Mouse (Mus musculus): Measurements from ENCODE around the gene Emx2.

The Emx2 gene

DNA sequence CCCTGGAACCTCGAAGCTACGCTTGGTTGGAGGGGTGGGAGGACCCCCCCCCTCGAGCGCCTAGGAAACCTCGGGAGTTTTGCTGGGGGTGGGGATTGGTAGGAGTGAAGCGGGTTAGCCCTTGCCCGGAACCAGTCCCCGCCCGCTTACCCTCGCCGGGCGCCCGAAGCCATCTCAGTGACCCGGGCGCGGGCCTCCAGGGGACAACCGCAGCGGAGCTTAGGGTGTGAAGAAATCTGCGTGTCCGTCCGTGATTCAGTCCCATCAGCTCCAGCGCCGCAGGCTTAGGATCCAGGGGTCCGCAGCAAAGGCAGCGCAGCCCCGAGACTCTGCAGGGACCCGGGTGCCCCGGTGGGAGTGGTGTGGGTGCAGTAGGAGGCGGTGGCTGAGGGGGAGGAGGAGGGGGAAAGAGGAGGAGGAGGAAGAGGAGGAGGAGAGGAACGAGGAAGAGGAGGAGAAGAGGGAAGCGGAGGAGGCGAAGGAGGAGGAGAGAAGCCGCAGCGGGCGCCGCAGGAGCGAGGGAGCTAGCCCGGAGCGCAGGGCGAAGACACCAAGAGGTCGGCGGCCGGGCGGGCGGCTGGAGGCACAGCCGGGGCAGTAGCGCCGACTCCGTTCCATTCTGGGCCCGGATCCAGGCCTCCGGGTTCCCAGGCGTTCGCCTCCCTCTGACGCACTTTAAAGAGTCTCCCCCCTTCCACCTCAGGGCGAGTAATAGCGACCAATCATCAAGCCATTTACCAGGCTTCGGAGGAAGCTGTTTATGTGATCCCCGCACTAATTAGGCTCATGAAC, at the start of gene Emx2:
TSS of gene Emx2 (plus strand) at position 422 of the 792 bp plus-strand sequence.
- DNase-seq = peak; percentile 75

- no peak for DNase-seq
Measured at GRCm38 (mm10) chr19:59414128-59414527, 44.0 kb upstream of the Emx2 start.

DNA sequence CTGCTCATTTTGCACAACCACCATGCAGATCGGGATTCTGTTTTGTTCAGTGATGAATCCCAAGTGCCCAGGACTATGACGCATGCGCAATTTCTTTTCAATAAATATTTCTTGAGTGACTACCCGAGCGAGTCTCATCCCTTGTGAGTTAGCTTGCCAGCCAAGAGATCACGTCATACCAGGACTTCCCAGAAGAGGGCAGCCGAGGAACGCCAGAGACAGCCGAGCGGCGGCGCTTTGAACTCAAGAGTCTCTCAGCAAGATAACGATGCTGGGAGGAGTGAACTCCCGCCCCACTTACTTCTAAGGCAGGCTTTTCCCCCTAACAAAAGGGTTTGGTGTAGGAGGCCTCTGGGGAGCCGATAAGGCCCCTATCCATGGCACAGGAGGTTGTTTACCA, 40.1 kb upstream of the Emx2 start:
- DNase-seq = peak; percentile 92

DNA sequence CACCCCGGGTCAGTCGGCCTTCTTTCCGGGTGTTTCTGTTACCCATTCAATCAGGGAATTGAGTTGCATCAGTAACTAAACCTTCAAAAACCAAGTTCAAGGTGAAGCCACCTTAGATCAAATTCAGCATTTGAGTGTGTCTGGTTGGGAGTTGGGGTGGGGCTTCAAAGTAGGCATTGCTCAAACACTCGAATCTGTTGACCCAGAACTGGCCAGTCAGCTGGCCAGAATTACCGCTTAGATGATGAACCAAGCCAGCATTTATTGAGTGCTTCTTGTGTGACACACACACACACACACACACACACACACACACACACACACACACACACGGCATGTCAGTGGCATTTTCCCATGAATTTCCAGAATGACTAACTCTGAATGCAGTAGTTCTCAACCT, 39.5 kb upstream of the Emx2 start:
- DNase-seq = no peak

DNA sequence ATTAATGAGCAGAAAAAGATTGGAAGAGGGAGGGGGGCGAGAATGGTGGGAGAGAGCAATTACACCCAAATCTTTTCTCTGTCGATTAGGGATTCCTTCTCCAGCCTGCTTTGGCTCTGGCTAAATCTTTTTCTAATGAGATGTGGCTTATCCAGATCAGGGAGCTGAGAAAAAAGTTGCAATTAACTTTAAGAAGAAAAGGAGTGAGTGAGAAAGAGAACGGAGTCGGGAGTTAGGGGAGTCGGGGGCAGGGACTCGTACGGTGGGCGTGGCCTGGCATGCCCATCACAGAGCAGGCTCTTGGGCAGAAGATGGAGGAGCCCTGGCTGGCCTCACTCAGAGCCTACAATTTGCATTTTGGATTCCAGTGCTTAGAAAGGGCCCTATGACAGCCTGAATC, 35.8 kb upstream of the Emx2 start:
- no peak for DNase-seq

GRCm38 (mm10) chr19:59423685-59424084, 34.5 kb upstream of the Emx2 start:
- no peak for DNase-seq

GRCm38 (mm10) chr19:59424975-59425374, 33.2 kb upstream of the Emx2 start:
- no peak for DNase-seq

DNA sequence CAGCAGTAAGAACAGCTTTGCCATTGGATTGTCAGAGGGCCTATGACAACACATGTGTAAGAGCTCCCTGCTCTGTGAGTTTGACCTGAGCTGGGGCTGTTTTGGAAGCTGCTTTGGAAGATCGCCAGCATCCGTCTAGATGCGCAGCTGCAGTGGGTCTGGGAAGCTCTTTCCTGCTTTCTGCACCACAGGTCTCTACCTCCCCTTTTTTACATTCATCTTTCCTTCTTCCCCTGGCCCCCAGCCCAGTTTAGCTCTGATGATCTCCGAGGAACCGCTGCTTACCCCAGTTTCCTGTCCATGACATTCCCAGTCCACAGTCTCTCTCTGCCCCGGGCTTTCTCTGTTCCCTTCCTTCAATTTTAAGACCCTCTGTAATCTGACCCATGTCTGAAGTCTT, 25.9 kb upstream of the Emx2 start:
- DNase-seq = peak; percentile 13

- DNase-seq = no peak
Measured at GRCm38 (mm10) chr19:59450561-59451135, 7.5 kb upstream of the Emx2 start.

GRCm38 (mm10) chr19:59451441-59451951, 6.7 kb upstream of the Emx2 start:
- no peak for DNase-seq

GRCm38 (mm10) chr19:59452321-59452720, 5.9 kb upstream of the Emx2 start:
- DNase-seq = no peak

DNA sequence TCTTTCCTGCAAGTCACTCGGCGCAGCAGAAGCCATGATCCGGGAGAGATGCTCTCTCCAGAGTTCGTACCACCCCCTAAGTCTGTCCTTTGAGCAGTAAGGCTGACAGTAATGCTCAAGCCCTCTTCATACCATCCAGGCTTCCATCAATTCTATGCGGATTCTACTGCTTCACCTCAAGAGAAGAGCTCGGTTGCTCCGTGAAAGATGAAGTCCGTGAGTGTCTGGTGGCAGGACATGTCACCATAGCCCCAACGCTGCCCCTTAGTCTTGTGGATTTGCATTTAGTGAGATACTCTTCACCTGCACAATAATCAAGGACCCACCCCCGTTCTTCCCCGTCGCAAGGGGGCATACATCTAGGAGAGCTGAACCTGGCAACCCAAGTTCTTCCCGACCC, 4.6 kb upstream of the Emx2 start:
- DNase-seq = no peak

DNA sequence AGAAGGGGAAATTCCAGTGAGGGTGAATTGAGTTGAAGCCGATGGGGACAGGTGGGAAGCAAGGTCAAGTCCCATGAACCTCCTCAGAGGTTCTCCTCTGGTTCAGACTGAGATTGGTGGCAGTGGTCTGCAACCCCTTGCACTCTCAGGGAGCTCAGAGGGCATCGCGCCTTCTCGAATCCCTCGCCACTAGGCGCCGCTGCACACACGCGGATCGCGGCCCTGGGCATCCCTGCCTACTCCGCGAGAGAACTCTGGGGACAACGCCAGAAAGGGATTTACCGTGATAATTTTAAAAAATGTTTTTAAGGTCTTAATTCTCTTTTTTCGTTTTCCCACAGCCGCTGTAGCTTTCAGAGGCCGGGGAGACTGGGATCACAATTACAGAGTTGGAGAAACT, 4.0 kb upstream of the Emx2 start:
- peak; percentile 84 for DNase-seq

- DNase-seq = no peak
Measured at GRCm38 (mm10) chr19:59455671-59456070, 2.5 kb upstream of the Emx2 start.

GRCm38 (mm10) chr19:59457011-59457945, 894 bp upstream of the Emx2 start:
- peak; percentile 15 for DNase-seq

DNA sequence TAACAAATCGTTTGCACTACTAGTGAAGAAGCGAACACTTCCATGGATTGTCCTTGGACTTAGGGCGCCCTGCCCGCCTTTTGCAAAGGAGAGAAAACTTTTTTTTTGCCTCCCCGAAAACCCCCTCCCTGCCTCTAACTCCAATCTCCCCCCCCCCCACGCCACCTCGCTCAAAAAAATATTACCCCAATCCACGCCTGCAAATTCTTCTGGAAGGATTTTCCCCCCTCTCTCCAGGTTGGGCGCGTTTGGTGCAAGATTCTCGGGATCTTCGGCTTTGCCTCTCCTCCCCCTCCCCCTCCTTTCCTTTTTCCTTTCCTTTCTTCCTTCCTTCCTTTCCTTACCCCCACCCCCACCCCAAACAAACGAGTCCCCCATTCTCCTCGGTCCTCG, 567 bp downstream of the Emx2 start:
- no peak for DNase-seq

DNA sequence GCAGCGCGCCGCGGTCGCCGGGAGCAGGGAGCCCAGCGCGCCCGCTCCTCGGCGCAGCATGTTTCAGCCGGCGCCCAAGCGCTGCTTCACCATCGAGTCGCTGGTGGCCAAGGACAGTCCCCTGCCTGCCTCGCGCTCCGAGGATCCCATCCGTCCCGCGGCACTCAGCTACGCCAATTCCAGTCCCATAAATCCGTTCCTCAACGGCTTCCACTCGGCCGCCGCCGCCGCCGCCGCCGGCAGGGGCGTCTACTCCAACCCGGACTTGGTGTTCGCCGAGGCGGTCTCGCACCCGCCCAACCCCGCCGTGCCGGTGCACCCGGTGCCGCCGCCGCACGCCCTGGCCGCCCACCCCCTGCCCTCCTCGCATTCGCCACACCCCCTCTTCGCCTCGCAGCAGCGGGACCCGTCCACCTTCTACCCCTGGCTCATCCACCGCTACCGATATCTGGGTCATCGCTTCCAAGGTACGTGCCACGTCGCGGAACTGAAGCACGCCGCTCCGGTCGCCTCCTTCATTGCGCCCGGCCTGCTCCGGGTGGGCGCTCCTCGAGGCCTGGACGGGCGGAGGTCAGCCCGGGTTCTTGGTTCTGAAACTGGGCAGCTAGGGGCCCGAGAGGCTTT, 1.1 kb downstream of the Emx2 start:
- no peak for DNase-seq

GRCm38 (mm10) chr19:59459811-59460241, 1.7 kb downstream of the Emx2 start:
- DNase-seq = no peak

DNA sequence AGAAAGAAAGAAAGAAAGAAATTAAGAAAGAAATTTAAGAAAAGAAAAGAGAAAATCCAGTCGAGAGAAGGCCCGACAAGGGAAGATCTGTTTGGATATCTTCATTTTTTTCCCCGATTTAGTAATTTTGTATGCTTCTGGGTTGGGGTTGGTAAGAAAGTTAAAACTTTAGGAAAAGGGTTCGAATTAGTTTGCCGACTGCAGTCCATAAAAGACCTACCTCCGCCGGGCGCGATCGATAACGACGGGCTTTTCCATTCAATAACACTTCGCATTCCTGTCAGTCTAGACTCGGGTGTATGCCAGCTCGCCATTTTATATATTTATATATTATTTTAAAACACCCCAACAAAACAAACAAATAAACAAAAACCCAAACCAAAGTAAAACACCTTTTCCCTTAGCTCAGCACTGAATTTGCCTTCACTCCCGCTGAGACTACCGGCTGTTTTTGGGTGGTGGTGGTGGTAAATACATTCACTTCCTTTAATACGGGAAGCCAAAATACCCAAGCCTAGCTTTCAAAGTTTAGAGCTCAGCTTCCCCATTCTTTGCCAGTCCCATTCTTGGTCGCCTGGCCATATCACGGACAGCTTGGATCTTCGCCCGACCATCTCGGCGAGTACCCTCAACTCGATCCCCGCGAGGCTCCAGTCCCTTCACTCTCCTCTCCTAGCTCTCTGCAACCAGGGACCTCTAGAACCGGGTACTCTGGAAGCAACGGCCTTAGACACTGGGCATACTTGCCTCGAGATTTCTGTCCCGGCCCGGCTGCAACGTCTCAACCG, 2.4 kb downstream of the Emx2 start:
- DNase-seq = no peak

GRCm38 (mm10) chr19:59461481-59462421, 3.6 kb downstream of the Emx2 start:
- no peak for DNase-seq
